Mouse (Mus musculus) embryonic facial prominence, embryonic 15.5 days (tissue): ENCODE measurements around the gene Ank2. TPM values are rescaled to one million over a fixed set of nuclear protein-coding genes. Genes with fewer than 3 reads are reported as not detected.

Source experiments
- ATAC-seq: fragments of 200-750 bp; cut with Nextera tagmentation; 2 replicates; pipeline ENCODE4 v1.8.0; 2017; ENCODE audit warnings: low read depth, moderate TSS enrichment; ENCODE audit not compliant: insufficient number of reproducible peaks, low FRiP score, low TSS enrichment
- H3K27ac ChIP-seq: fragments of 300-500 bp; sonication (generic); replicated peaks from 2 replicates; pipeline ENCODE4 v1.5.1; 2015; ENCODE audit warnings: mild to moderate bottlenecking, inconsistent platforms
- H3K27me3 ChIP-seq: fragments of 300-500 bp; sonication (generic); 2 replicates; pipeline ENCODE4 v1.6.1; 2015; ENCODE audit warnings: inconsistent platforms
- H3K36me3 ChIP-seq: fragments of 300-500 bp; sonication (generic); 2 replicates; pipeline ENCODE4 v1.6.1; 2015; ENCODE audit warnings: mild to moderate bottlenecking, inconsistent platforms
- H3K4me1 ChIP-seq: fragments of 300-500 bp; sonication (generic); 2 replicates; pipeline ENCODE4 v1.6.1; 2015; ENCODE audit warnings: inconsistent platforms
- H3K4me2 ChIP-seq: fragments of 300-500 bp; sonication (generic); replicated peaks from 2 replicates; pipeline ENCODE4 v1.6.1; 2015; ENCODE audit warnings: mild to moderate bottlenecking, inconsistent platforms
- H3K4me3 ChIP-seq: fragments of 300-500 bp; sonication (generic); replicated peaks from 2 replicates; pipeline ENCODE4 v1.5.1; 2015; ENCODE audit warnings: mild to moderate bottlenecking, inconsistent platforms
- H3K9ac ChIP-seq: fragments of 300-500 bp; sonication (generic); 2 replicates; pipeline ENCODE4 v1.6.1; 2015; ENCODE audit warnings: inconsistent platforms
- H3K9me3 ChIP-seq: fragments of 300-500 bp; sonication (generic); replicated peaks from 2 replicates; pipeline ENCODE4 v1.6.1; 2016; ENCODE audit warnings: inconsistent platforms
- WGBS: fragments of 180-500 bp; shearing (Covaris S2); methylation state at CpG from one replicate; pipeline ENCODE4 v1.1.7; 2015; 5-methylcytosine and 5-hydroxymethylcytosine counted together
- polyA plus RNA-seq: library from polyadenylated mRNA; unstranded; fragments of >200 nt; fragmentation: Nextera tagmentation; extraction: Ambion mirVana; gene quantifications from 2 replicates; pipeline ENCODE4 v1.2.1, GENCODE M21; 2015

The Ank2 gene
- polyA plus RNA-seq, 1 experiment from 2014 or later: 32.4 TPM

GRCm38 (mm10) chr3:127457761-127458419 lies 41.3 kb downstream of the Ank2 start:
- H3K27me3 ChIP-seq: no peaks in the 10 kb centered on the region
- WGBS: 35% methylated on average over 5 of the region's 5 CpGs
- no peaks in the 10 kb centered on the region for H3K9me3 ChIP-seq
- H3K9ac ChIP-seq: no peak overlapping the region
- no peak overlapping the region for H3K4me2 ChIP-seq
- H3K36me3 ChIP-seq: no peaks in the 10 kb centered on the region
- no peak overlapping the region for H3K27ac ChIP-seq
- ATAC-seq: no peak
- H3K4me1 ChIP-seq: no peaks in the 10 kb centered on the region
- no peak overlapping the region for H3K4me3 ChIP-seq

- no peaks in the 10 kb centered on the region for H3K27me3 ChIP-seq
- no peak overlapping the region for H3K9ac ChIP-seq
- WGBS: 69% methylated on average over 4 of the region's 4 CpGs
- no peaks in the 10 kb centered on the region for H3K36me3 ChIP-seq
- no peaks in the 10 kb centered on the region for H3K9me3 ChIP-seq
- no peak overlapping the region for H3K4me2 ChIP-seq
- no peak overlapping the region for H3K27ac ChIP-seq
- no peak for ATAC-seq
- no peak overlapping the region for H3K4me3 ChIP-seq
- no peaks in the 10 kb centered on the region for H3K4me1 ChIP-seq
These were observed 45.4 kb downstream of the Ank2 start for GRCm38 (mm10) chr3:127453738-127454137.

GRCm38 (mm10) chr3:127453254-127453653 lies 45.9 kb downstream of the Ank2 start:
- Histone ChIP-seq H3K27me3 (no peaks in the 10 kb centered on the region), H3K4me3 (no peak overlapping the region), H3K4me1 (no peaks in the 10 kb centered on the region), H3K9me3 (no peaks in the 10 kb centered on the region), H3K27ac (no peak overlapping the region), H3K9ac (no peak overlapping the region), H3K36me3 (no peaks in the 10 kb centered on the region), H3K4me2 (no peak overlapping the region)
- 70% methylated on average over 6 of the region's 6 CpGs for WGBS
- no peak for ATAC-seq

- Histone ChIP-seq H3K27ac (no peak overlapping the region), H3K9ac (no peak overlapping the region)
These were observed 46.9 kb downstream of the Ank2 start for GRCm38 (mm10) chr3:127452233-127452632.

GRCm38 (mm10) chr3:127451741-127452140 lies 47.4 kb downstream of the Ank2 start:
- no peaks in the 10 kb centered on the region for H3K4me1 ChIP-seq
- no peak overlapping the region for H3K27ac ChIP-seq
- no peaks in the 10 kb centered on the region for H3K9me3 ChIP-seq
- WGBS: 62% methylated on average over 9 of the region's 9 CpGs
- H3K36me3 ChIP-seq: no peaks in the 10 kb centered on the region
- ATAC-seq: no peak
- H3K27me3 ChIP-seq: no peaks in the 10 kb centered on the region
- no peak overlapping the region for H3K4me3 ChIP-seq
- no peak overlapping the region for H3K9ac ChIP-seq
- no peak overlapping the region for H3K4me2 ChIP-seq

More at GRCm38 (mm10) chr3:127452233-127452632, 46.9 kb downstream of the Ank2 start:
- no peak for ATAC-seq
- 54% methylated on average over 13 of the region's 13 CpGs for WGBS
- no peak overlapping the region for H3K4me2 ChIP-seq
- no peaks in the 10 kb centered on the region for H3K27me3 ChIP-seq
- H3K36me3 ChIP-seq: no peaks in the 10 kb centered on the region
- H3K9me3 ChIP-seq: no peaks in the 10 kb centered on the region
- H3K4me1 ChIP-seq: no peaks in the 10 kb centered on the region
- H3K4me3 ChIP-seq: no peak overlapping the region

- Histone ChIP-seq H3K36me3 (no peaks in the 10 kb centered on the region), H3K27ac (no peak overlapping the region), H3K4me2 (no peak overlapping the region), H3K9me3 (no peaks in the 10 kb centered on the region), H3K4me1 (no peaks in the 10 kb centered on the region), H3K9ac (no peak overlapping the region), H3K4me3 (no peak overlapping the region), H3K27me3 (no peaks in the 10 kb centered on the region)
- WGBS: 11% methylated on average over 3 of the region's 3 CpGs
- ATAC-seq: no peak
These were observed 48.1 kb downstream of the Ank2 start for GRCm38 (mm10) chr3:127451070-127451469.

- Histone ChIP-seq H3K4me3 (no peak overlapping the region), H3K9me3 (no peaks in the 10 kb centered on the region), H3K9ac (no peak overlapping the region), H3K36me3 (no peaks in the 10 kb centered on the region), H3K4me1 (no peaks in the 10 kb centered on the region), H3K4me2 (no peak overlapping the region), H3K27ac (no peak overlapping the region), H3K27me3 (no peaks in the 10 kb centered on the region)
- no peak for ATAC-seq
- WGBS: 53% methylated on average over 5 of the region's 5 CpGs
These were observed 53.0 kb downstream of the Ank2 start for GRCm38 (mm10) chr3:127446173-127446572.

- Histone ChIP-seq H3K36me3 (no peaks in the 10 kb centered on the region), H3K9ac (no peak overlapping the region), H3K4me2 (no peak overlapping the region), H3K9me3 (no peaks in the 10 kb centered on the region), H3K4me1 (no peaks in the 10 kb centered on the region), H3K4me3 (no peak overlapping the region), H3K27ac (no peak overlapping the region), H3K27me3 (no peaks in the 10 kb centered on the region)
- ATAC-seq: no peak
- WGBS: 38% methylated on average over 3 of the region's 3 CpGs
These were observed 65.9 kb downstream of the Ank2 start for GRCm38 (mm10) chr3:127433291-127433690.

GRCm38 (mm10) chr3:127429866-127430265 lies 69.3 kb downstream of the Ank2 start:
- no peak for ATAC-seq
- Histone ChIP-seq H3K27me3 (no peaks in the 10 kb centered on the region), H3K9me3 (no peaks in the 10 kb centered on the region), H3K27ac (no peak overlapping the region), H3K4me2 (no peak overlapping the region), H3K36me3 (no peaks in the 10 kb centered on the region), H3K4me3 (no peak overlapping the region), H3K4me1 (no peaks in the 10 kb centered on the region), H3K9ac (no peak overlapping the region)
- WGBS: 67% methylated on average over 13 of the region's 13 CpGs

GRCm38 (mm10) chr3:127428527-127428926 lies 70.6 kb downstream of the Ank2 start:
- Histone ChIP-seq H3K9me3 (no peaks in the 10 kb centered on the region), H3K9ac (no peak overlapping the region), H3K4me3 (no peak overlapping the region), H3K36me3 (no peaks in the 10 kb centered on the region), H3K27ac (no peak overlapping the region), H3K4me1 (no peaks in the 10 kb centered on the region), H3K27me3 (no peaks in the 10 kb centered on the region), H3K4me2 (no peak overlapping the region)
- ATAC-seq: no peak
- 87% methylated on average over 3 of the region's 3 CpGs for WGBS

GRCm38 (mm10) chr3:127416950-127417349 lies 82.2 kb downstream of the Ank2 start:
- no peaks in the 10 kb centered on the region for H3K4me1 ChIP-seq
- H3K4me2 ChIP-seq: no peak overlapping the region
- no peak overlapping the region for H3K4me3 ChIP-seq
- H3K27ac ChIP-seq: no peak overlapping the region
- H3K27me3 ChIP-seq: no peaks in the 10 kb centered on the region
- H3K9ac ChIP-seq: no peak overlapping the region
- 76% methylated on average over 4 of the region's 4 CpGs for WGBS
- ATAC-seq: no peak
- no peaks in the 10 kb centered on the region for H3K9me3 ChIP-seq
- no peaks in the 10 kb centered on the region for H3K36me3 ChIP-seq

- Histone ChIP-seq H3K9me3 (no peaks in the 10 kb centered on the region), H3K4me1 (no peaks in the 10 kb centered on the region), H3K4me2 (no peak overlapping the region), H3K9ac (no peak overlapping the region), H3K27ac (no peak overlapping the region), H3K27me3 (no peaks in the 10 kb centered on the region), H3K36me3 (no peaks in the 10 kb centered on the region), H3K4me3 (no peak overlapping the region)
- no peak for ATAC-seq
- 61% methylated on average over 1 of the region's 1 CpGs for WGBS
These were observed 84.7 kb downstream of the Ank2 start for GRCm38 (mm10) chr3:127414438-127414837.
